Mouse (Mus musculus) cerebellum, adult 2 months (tissue): ENCODE results near the gene Unc80.

ENCODE experiments used
- CTCF ChIP-seq: fragments of 200-500 bp; IDR thresholded peaks from 2 replicates; pipeline ENCODE4 v1.5.1; 2011; ENCODE audit warnings: low read depth, mild to moderate bottlenecking, control low read depth, low read length, moderate library complexity, borderline replicate concordance; ENCODE audit not compliant: insufficient read depth
- POLR2A ChIP-seq: fragments of 200-500 bp; IDR thresholded peaks from 2 replicates; pipeline ENCODE4 v1.6.1; 2011; ENCODE audit warnings: low read length, control low read depth, borderline replicate concordance; ENCODE audit not compliant: insufficient read depth

- TF ChIP-seq CTCF (no peak), POLR2A (no peak)
Observed at GRCm38 (mm10) chr1:66431472-66431871, 36.7 kb upstream of the Unc80 start.
